Mouse (Mus musculus) ES-E14 (cell line): ENCODE results near the gene Nr1h3. TPM values are rescaled to one million over a fixed set of nuclear protein-coding genes. Genes with fewer than 3 reads are reported as not detected.

Experiments used
- DNase-seq: peaks from one replicate; pipeline ENCODE4 v3.0.0-alpha.2; 2013; ENCODE audit warnings: low read depth, low spot score
- H3K27ac ChIP-seq: 2 replicates; pipeline ENCODE4 v1.5.1; 2012; ENCODE audit warnings: low read depth, mild to moderate bottlenecking, low read length, moderate library complexity, mixed read lengths; ENCODE audit not compliant: poor library complexity, insufficient read depth, severe bottlenecking
- H3K36me3 ChIP-seq: 2 replicates; pipeline ENCODE4 v1.6.1; 2012; ENCODE audit warnings: mild to moderate bottlenecking, low read length, moderate library complexity, mixed read lengths; ENCODE audit not compliant: control insufficient read depth, poor library complexity, insufficient read depth, severe bottlenecking
- H3K4me1 ChIP-seq, 2 experiments: fragments of 150-350 bp in 1 of 2; sonication (generic) in 1 of 2; 2 replicates each; pipeline ENCODE4 v1.6.1; 2012; ENCODE audit warnings: low read length in 2 of 2, mild to moderate bottlenecking in 1 of 2, mixed read lengths in 1 of 2; ENCODE audit not compliant: control insufficient read depth in 2 of 2, insufficient read depth in 2 of 2, poor library complexity in 1 of 2
- H3K4me3 ChIP-seq, 2 experiments: fragments of 150-350 bp in 1 of 2; sonication (generic) in 1 of 2; 2 replicates each; pipeline ENCODE4 v1.5.1; 2012; ENCODE audit warnings: low read length in 2 of 2, low read depth in 1 of 2, mild to moderate bottlenecking in 1 of 2, mixed read lengths in 1 of 2; ENCODE audit not compliant: insufficient read depth in 1 of 2, poor library complexity in 1 of 2, severe bottlenecking in 1 of 2
- H3K9ac ChIP-seq: 2 replicates; pipeline ENCODE4 v1.6.1; 2012; ENCODE audit warnings: low read depth, mild to moderate bottlenecking, low read length, mixed read lengths; ENCODE audit not compliant: poor library complexity, insufficient read depth, severe bottlenecking
- H3K9me3 ChIP-seq: fragments of 150-350 bp; sonication (generic); 2 replicates; pipeline ENCODE4 v1.6.1; 2012; ENCODE audit warnings: low read depth, mild to moderate bottlenecking, low read length; ENCODE audit not compliant: control insufficient read depth, insufficient read depth
- CHD2 ChIP-seq: IDR thresholded peaks from 2 replicates; pipeline ENCODE4 v1.6.1; 2014; ENCODE audit warnings: mild to moderate bottlenecking, low read depth, low read length, inconsistent platforms
- HCFC1 ChIP-seq: IDR thresholded peaks from 2 replicates; pipeline ENCODE4 v1.6.1; 2012; ENCODE audit warnings: low read length, inconsistent platforms, borderline replicate concordance; ENCODE audit not compliant: insufficient read depth
- MAFK ChIP-seq: IDR thresholded peaks from 2 replicates; pipeline ENCODE4 v1.6.1; 2014; ENCODE audit warnings: mild to moderate bottlenecking, low read depth, low read length, inconsistent platforms; ENCODE audit not compliant: insufficient read depth
- ZC3H11A ChIP-seq: IDR thresholded peaks from 2 replicates; pipeline ENCODE4 v1.6.1; 2012; ENCODE audit warnings: low read depth, mild to moderate bottlenecking, inconsistent platforms, low read length, borderline replicate concordance
- ZNF384 ChIP-seq: IDR thresholded peaks from 2 replicates; pipeline ENCODE4 v1.6.1; 2012; ENCODE audit warnings: low read depth, low read length, inconsistent platforms
- in situ Hi-C, 2 experiments: fragments of 600-800 bp; cut with MboI; formaldehyde crosslinking; loops; one replicate each; pipeline ENCODE4 v1.15.1; 2025; ENCODE audit warnings: low sequenced_read_pairs in 2 of 2, inconsistent platforms in 1 of 2; ENCODE audit not compliant: unreplicated experiment in 2 of 2
- total RNA-seq: library from RNA; depleted of rRNA; stranded (reverse); fragments of 300-350 nt; gene quantifications from 2 replicates; pipeline ENCODE4 v1.2.3, GENCODE M21; 2012

The Nr1h3 gene
- total RNA-seq, 1 experiment = 1.4 TPM

DNA sequence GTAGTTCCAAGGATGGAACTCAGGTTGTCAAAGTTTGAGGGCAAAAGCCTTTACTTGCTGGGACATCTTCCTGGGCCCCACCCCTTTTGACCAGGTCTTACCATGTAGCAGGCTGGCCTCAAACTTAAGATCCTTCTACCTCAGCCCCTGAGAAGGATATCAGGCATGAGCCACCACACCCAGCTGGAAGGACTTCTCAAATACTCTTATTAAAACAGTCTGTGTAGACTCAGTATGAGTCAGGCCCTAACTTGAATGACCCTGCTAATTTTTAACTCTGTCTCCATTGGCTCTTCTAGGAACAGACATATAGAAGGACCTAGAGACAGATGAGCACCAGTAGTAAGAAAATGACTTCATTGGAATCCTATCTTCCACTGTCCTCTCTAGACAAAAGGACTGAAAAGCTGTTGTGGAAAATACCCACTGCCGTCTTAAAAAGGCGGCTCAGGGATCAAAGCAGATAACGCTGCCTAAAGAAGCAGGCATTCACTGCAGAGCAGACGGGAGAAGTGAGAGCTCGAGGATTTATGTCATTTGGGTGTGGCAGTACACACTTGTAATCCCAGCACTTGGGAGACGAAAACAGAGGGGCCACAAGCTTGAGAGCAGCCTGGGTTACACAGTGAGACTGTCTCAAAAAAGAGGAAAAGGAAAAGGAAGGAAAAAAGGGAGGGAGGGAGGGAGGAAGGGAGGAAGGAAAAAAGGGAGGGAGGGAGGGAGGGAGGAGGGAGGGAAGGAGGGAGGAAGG is 45.5 kb downstream of the Nr1h3 start:
- no peak for DNase-seq
- Histone ChIP-seq H3K4me3 (no peak overlapping the region), H3K9me3 (no peaks in the 10 kb centered on the region), H3K4me1 (no peaks in the 10 kb centered on the region), H3K36me3 (no peaks in the 10 kb centered on the region), H3K27ac (no peak overlapping the region), H3K9ac (no peak overlapping the region)
- TF ChIP-seq CHD2 = no peak
- TF ChIP-seq ZNF384 = no peak
- in situ Hi-C loops = no loop called here

- H3K36me3 ChIP-seq = no peaks in the 10 kb centered on the region
- no peaks in the 10 kb centered on the region for H3K9me3 ChIP-seq
- no peak overlapping the region for H3K9ac ChIP-seq
- no peak overlapping the region for H3K27ac ChIP-seq
- in situ Hi-C loops = no loop called here
- H3K4me1 ChIP-seq = no peaks in the 10 kb centered on the region
- TF ChIP-seq MAFK (no peak), CHD2 (no peak), ZNF384 (no peak), HCFC1 (no peak), ZC3H11A (no peak)
- no peak overlapping the region for H3K4me3 ChIP-seq
- no peak for DNase-seq
Measured at GRCm38 (mm10) chr2:91154091-91154490, 48.5 kb downstream of the Nr1h3 start.

DNA sequence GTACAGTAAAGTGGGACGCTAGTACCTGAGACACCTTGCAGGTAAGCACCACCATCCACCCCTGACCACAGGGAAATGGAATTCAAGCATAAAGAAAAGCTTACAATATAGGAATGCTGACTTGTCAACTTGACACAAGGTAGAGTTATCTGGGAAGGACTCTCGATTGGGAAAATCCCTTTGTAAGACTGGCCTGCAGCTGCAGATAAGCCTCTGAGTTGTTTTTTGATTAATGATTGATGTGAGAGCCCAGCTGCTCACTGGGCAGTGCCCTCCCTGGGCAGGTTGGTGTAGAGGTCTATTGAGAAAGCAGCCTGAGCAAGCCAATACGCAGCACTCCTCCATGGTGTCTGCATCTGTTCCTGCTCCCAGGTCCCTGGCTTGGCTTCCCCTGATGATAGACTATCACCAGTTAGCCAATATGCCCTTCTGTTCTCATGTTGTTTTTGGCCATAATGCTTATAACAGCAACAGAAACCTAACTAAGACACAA is 49.7 kb downstream of the Nr1h3 start:
- TF ChIP-seq ZC3H11A (no peak), MAFK (no peak), ZNF384 (no peak), CHD2 (no peak), HCFC1 (no peak)
- Histone ChIP-seq H3K9me3 (no peaks in the 10 kb centered on the region), H3K9ac (no peak overlapping the region), H3K4me1 (no peaks in the 10 kb centered on the region), H3K4me3 (no peak overlapping the region), H3K27ac (no peak overlapping the region), H3K36me3 (no peaks in the 10 kb centered on the region)
- in situ Hi-C loops = no loop called here
- no peak for DNase-seq

- in situ Hi-C loops = no loop called here
- H3K9ac ChIP-seq = no peak overlapping the region
- no peak overlapping the region for H3K4me3 ChIP-seq
- no peak overlapping the region for H3K27ac ChIP-seq
- no peaks in the 10 kb centered on the region for H3K4me1 ChIP-seq
- DNase-seq = no peak
- TF ChIP-seq CHD2 (no peak), MAFK (no peak), HCFC1 (no peak), ZNF384 (no peak), ZC3H11A (no peak)
- no peaks in the 10 kb centered on the region for H3K36me3 ChIP-seq
- no peaks in the 10 kb centered on the region for H3K9me3 ChIP-seq
Measured at GRCm38 (mm10) chr2:91151331-91151730, 51.3 kb downstream of the Nr1h3 start.
